Mouse (Mus musculus): ENCODE measurements around the gene Fbrsl1.

DNA sequence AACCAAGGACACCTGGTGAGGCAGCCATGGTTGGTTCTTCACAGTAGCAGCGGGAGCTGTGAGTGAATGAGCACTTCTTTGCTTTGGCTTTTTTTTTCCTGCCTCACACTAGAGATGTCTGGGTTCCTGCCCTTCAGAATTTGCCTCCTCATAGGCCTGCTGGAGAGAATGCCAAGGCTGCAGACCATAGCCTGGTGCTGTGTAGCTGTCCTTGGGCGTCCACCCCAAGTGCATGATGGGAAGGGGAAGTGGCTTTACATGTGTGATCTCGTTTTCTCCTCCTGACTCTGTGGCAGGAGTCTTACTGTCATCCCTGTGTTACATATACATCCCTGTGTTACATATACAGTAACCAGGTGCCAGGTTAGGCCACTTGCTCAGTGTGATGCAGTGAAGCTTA, 36.4 kb upstream of the Fbrsl1 start:
- TF ChIP-seq CTCF (IDR thresholded peaks at IDR 0.05; ENCODE audit: control insufficient read depth, insufficient read depth, insufficient replicate concordance, low read depth, low read length) (no peak), POLR2A (IDR thresholded peaks at IDR 0.05; ENCODE audit: control insufficient read depth, low read depth, low read length) (no peak)

All from testis, adult 2 months (tissue).